Mouse (Mus musculus): Measurements from ENCODE around the gene 1700022I11Rik.
"Not testable (repeated sequence)": the region's sequence is repeated elsewhere in the genome, so short reads cannot be mapped to it uniquely, and the experiment has no call there.

The 1700022I11Rik gene

DNA sequence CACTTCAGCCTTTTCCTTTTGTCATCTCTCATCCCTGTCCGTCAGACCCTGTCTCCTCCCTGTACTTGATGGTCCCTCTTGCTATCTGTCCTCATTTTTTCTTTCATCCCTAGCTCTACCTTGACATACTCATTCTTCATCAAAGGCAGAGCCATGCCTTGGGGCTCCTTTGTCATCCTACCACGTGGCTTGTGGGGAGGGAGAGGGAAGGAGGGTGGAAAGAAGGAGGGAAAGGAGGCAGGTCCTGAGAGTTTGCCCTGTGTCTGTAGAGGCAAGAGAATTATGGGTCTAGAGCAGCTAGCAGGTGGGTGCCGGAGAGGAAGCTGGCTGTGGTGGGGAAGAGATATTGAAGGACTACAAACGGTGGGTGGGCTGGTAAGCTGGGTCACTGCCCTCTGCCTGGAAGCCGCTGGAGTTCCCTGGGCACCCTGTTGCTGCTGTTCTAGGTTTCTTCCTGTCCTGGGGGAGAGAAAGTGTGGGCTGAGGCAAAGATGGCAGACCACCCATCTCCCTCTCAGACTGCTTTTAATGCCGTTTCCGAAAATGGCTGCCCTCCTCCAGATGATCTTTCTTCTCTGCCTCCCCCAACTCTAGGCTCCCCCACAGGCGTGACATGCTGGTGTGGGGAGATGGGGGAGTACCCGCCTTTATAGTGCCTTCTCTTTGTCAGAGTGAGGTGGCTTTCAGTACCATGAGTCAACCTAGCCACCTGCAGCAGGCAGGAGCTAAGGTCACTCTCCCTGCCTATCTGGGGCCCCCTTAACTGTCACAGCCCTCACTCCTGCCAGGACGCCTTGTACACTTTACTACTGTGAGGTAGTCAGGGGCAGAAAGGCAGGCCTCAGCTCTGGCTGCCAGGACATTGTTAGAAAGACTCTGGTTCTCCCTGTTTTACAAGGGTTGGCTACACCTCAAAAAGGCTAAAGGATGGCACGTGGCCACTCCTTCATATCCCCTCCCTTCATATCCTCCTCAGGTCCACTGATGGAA is 17.9 kb upstream of the 1700022I11Rik start:
- DNase-seq (ENCODE audit: low spot score in 2 of 2) = no peak

DNA sequence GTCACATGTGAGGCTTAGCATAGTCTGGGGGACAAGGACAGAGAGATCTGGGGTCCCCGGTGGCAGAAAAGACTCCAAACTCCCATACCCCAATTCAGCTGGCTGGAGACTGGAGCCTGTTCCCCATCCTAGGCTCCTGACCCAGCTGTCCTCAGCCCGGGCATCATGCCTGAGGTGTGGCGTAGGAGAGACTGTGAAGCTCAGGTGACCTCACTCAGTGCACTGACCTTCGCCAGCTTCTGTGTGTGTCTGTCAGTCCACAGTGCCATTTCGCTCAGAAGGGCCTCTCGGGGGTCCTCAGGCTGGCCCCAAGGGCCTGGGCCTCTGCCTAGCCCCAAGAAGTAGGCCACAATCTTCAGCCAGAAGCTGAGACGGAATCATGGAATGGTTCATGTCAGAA is 16.8 kb upstream of the 1700022I11Rik start:
- no peak for DNase-seq (ENCODE audit: low spot score in 2 of 2)

DNA sequence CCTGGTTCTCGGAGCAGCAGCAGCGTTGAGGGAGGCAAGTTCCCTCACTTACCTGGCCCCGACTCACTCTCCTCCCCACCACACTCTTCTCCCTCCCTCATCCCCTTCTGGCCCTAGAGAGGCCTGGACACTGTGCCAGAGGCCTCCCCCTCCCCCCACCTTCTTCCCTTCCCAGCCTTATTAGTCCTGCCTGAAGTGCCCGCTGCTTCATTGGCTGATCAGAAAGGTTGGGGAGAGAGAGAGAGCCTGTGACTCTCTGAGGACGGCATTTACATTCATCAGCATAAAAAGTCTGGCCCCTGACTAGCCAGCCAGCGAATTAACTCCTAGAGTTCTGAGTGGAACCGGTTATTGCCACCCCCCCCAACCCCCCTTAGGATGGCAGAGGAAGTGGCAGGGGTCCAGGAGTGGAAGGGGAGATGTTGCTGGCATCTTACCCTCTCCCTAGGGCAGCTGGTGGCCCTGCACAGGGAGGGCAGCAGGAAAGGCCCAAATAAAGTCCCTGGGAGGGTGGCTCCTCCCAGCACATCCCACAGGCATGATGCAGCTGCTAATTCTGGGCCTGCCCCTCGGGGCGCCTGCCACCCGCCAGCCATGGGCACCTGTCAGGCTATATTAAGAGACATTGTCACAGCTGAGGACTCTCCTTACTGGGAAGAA is 15.8 kb upstream of the 1700022I11Rik start:
- no peak for DNase-seq (ENCODE audit: low spot score in 2 of 2)

DNA sequence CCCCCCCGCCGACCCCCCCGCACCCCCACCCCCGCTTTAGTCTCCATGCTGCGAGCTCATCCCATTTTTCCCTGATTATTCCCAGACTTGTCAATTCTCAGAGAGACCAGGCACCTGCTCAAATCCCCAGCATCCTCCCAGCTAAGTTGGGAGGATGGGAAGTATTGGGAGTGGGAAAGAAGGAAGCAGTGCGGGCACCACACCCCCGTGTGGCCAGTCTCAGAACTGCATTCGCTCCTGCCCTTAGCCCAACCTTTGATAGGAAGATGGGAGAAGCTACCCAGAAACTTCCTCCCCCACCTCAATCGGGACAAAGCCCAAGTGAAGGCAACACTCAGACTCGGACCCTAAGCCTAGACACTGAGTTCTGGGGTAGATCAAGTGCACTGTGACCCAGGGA is 15.1 kb upstream of the 1700022I11Rik start:
- peak in 1 of 2 experiments; percentile 25 for DNase-seq (ENCODE audit: low spot score in 2 of 2)

DNA sequence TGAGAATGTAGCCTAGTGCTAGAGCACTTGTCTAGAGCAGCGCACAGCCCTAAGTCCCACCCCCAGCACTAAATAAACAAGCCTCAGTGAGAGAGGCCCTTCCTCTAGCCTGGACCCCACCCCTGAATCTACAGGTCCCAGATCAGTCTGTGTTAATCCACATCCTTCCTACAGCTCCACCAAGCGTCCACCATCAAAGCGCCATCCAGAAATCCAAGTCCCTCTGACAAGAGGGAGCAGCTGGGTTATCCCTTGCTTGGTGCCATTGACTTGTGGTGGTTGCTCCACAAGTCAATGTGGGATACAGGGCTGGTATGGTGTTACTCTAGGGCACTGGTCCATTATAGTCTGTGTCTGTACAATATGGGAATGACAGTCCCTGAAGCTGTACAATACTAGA is 14.2 kb upstream of the 1700022I11Rik start:
- DNase-seq (ENCODE audit: low spot score in 2 of 2) = no peak

DNA sequence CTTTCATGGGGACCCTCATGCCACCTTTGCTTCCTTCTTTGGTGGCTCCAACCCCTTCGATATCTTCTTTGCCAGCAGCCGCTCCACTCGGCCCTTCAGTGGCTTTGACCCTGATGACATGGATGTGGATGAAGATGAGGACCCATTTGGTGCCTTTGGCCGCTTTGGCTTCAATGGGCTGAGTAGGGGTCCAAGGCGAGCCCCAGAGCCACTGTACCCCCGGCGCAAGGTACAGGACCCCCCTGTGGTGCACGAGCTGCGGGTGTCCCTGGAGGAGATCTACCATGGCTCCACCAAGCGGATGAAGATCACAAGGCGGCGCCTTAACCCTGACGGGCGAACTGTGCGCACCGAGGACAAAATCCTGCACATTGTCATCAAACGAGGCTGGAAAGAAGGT is 12.8 kb upstream of the 1700022I11Rik start:
- no peak for DNase-seq (ENCODE audit: low spot score in 2 of 2)

DNA sequence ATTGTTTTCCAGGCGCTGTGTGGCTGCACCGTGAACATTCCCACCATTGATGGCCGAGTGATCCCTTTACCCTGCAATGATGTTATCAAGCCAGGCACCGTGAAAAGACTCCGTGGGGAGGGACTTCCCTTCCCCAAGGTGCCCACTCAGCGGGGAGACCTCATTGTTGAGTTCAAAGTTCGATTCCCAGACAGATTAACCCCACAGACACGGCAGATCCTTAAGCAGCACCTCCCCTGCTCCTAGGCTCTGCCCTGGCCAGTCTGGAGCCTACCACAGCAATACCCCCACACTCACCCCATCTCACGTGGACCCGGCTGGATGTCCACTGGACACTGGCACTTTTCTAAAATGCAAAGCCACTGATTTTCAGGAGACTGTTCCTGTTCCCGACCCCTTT is 12.1 kb upstream of the 1700022I11Rik start:
- DNase-seq (ENCODE audit: low spot score in 2 of 2) = no peak

DNA sequence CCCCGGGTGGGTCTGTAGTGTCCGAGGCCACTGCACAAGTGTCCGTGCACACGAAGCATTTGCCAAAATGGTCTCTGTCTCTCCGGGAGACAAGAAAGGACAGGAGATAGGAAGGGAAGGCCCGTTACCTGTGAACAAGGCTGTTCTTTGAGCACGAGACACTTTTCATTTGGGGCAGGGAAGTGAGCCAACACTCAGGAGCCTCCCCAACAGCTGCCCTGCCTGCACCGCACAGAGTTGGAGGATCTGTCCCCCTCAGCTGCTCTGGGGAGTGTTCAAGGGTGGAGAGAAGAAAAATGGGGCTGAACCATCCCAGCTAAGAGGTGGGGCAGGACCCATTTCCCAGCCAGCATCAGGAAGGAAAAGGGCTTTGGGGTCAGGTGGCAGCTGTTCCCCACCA is 11.4 kb upstream of the 1700022I11Rik start:
- DNase-seq (ENCODE audit: low spot score in 2 of 2) = no peak

DNA sequence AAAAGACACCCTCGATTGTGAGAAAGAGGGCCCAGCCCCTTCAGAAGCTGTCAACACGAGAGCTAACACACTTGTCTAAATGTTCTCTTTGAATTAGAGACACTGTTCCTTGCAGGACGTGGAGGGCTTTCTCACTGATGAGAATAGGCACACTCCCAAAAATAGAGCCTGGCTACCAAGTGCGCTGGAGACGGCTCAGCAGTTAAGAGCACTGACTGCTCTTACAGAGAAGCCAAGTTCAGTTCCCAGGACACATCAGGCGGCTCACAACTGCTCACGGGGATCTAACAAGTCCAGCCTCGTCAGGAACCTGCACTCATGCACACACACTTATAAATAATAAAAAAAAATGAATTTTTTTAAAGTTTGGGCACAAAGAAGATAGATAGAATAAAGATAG is 10.5 kb upstream of the 1700022I11Rik start:
- DNase-seq (ENCODE audit: low spot score in 2 of 2) = no peak

DNA sequence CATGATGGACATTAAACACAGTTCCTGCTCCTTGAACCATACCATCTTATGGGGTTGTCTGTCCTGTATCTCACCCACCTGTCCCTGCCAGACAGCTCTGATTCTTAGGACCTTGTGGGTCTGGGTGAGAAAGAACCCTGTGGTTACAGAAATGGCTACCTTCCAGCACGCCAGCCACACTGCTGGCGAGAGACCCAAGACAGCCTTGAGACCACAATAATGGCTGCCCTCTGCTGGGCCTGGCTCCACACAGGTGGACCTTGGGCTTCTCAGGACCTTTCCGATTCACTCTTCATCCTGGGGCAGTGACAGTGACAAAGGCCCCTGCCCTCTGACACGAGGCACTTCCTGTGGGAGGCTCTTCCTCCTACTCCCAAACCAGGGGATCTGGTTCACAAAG is 10.0 kb upstream of the 1700022I11Rik start:
- no peak for DNase-seq (ENCODE audit: low spot score in 2 of 2)

DNA sequence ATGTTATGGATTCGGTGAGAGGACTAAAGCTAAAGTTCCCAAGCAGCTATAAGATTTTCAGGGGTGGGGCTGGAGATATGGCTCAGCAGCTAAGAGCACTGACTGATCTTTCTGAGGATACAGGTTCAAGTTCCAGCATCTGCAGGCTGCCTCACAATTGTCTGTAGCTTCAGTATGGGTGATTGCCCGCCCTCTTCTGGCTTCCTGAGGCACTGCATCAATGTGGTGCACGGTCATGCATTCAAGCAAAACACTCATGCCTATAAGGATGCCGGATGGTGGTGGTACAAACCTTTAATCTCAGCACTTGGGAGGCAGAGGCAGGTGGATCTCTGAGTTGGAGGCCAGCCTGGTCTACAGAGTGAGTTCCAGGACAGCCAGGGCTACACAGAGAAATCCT is 7.8 kb upstream of the 1700022I11Rik start:
- DNase-seq (ENCODE audit: low spot score in 2 of 2) = peak in 1 of 2 experiments; percentile 41

DNA sequence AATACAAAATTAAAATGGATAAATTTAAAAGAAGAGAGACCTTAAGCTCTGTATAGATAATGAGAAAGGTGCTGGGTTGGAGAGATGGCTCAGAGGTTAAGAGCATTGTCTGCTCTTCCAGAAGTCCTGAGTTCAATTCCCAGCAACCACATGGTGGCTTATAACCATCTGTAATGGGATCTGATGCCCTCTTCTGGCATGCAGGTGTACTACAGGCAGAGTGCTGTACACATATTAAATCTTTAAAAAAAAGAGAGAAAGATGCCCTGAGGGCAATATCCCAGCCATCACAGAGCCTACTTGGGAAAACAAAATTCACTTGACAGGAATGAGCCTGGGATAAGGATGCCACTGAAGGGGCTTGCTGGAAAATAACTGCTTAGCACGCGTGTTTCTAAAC is 5.9 kb upstream of the 1700022I11Rik start:
- peak in 1 of 2 experiments; percentile 27 for DNase-seq (ENCODE audit: low spot score in 2 of 2)

DNA sequence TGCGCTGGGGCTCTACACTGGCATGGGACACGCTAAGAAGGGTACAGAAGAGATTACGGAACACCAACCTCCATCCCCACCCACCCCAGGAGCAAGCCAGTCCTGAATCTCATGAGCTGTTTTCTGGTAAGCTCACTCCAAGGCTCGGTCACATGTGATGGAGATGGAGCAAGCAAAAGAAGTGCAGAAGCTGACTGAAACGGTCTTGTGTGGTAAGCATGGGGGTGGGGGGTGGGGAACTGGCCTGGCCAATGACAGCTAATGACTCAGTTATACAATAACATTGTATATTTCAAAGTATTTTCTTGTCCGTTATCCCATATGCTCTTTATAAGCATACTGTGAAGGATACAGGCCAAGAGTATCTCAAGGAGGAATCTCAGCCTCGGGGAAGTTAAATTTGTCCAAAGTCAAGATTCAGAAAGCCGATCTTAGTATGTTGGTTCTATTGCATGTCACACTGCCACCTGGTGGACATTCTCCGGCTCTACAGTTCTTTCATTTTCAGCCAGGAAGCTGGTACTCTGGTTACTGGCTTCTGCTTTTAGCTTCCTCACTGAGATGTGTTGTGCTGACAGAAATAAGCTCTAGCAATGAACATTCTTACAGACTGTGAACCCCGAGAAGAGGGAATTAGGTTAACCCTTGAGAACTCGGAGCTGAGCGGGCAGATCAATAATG is 4.2 kb upstream of the 1700022I11Rik start:
- DNase-seq (ENCODE audit: low spot score in 2 of 2) = peak in 1 of 2 experiments; percentile 29

DNA sequence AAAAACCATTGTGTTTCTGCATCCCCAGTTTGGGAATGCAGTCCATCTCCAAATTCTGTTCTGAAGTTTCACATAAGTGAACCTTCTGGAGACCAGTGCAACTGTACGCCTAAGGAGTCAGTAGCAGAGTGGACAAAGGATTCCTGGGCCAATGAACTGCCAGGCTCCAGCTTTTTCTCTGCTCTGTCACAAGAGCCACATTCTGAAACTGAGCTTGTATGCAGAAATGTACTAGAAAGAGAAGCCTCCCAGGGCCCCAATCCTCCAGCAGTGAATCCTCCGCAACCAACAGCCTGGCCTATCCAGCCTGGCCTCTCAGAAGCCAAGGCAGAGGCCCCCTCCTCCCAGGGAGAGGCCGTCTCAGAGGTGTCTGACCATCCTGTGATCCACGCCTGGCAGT is 3.5 kb downstream of the 1700022I11Rik start:
- DNase-seq (ENCODE audit: low spot score in 2 of 2) = no peak

DNA sequence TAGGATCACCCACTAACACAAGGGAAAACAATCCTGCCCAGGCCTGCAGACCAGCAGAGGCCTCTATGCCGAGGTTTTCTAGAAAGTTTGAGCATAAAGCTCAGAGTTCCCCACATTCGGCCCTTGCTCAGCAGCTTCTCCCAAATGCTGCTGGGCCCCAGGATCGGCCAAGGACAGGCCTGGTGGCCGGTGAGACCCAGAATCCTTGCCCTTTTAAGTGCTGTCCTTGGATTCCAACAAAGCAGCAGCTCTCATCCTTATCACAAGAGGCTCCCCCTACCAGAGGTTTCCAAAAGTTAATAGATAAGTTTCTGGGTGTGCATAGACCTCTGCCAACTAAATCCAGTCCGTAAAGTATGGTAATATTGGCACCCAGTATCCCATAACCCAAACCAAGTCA is 4.5 kb downstream of the 1700022I11Rik start:
- no peak for DNase-seq (ENCODE audit: low spot score in 2 of 2)

DNA sequence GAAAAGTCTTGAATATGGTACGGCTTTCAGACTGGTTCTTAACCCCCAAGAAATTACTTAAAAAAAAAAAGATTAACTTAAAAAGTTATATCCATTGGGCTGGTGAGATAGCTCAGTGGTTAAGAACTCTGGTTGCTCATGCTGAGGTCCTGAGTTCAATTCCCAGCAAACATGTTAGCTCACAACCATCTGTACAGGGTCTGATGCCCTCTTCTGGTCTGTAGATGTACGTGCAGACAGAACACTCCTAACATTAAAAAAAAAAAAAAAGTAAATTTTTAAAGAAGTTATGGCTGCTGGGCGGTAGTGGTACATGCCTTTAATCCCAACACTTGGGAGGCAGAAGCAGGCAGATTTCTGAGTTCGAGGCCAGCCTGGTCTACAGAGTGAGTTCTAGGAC is 8.7 kb downstream of the 1700022I11Rik start:
- DNase-seq (ENCODE audit: low spot score in 2 of 2) = no peak

DNA sequence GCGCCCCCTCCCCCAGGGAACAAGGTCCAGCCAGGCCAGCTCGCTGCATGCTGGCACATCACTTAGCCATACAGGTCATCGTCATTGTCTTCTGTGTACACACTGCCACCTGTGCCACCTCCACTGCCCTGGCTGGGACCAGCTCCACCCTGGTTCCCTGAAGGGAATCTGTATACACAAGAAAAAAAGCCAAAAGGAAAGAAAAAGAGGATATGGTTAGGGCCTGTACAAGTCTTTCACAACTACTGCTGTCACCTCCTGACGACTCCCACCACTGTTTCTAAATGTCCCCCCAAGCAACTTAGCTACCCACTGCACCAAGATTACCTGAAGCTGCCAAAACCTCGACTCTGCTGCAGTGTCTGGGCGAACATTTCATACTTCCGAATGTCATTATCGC is 11.1 kb downstream of the 1700022I11Rik start:
- not testable (repeated sequence) for DNase-seq (ENCODE audit: low spot score in 2 of 2)

DNA sequence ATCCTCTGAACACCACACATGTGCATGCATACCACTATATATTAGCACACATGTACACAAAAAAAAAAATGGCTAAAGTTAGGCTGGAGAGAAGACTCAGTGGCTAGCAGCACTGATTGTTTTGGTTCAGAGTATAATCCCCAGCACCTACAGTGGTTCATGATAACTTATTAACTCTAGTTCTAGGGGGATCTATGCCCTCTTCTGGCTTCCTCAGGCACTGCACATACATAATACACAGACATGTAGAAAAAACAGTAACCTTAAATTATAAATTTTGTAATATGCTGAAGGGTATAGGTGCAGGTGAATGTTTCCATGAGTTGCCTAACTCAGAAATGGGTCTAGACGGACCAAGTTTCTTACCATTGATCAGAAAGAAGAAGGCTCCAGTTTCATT is 18.9 kb downstream of the 1700022I11Rik start:
- no peak for DNase-seq (ENCODE audit: low spot score in 2 of 2)

DNA sequence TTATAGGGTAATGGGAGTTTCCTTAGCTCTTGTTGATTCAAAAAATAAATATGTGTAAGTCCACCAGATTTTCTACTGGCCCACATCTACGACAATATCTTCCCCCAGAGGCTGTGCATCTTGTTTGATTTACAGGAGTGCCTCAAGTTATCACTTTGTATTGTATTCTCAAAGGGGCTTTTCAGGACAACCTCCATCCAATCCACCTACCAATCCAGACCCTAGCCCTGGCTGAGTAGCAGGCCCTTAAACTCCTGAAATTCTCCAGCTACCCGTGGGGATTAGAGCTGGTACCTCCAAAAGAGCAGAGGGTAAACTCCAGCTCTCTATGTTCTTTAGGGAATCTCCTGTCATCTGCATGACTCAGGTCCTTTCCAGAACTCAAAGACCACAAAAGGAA is 28.6 kb downstream of the 1700022I11Rik start:
- no peak for DNase-seq (ENCODE audit: low spot score in 2 of 2)

DNA sequence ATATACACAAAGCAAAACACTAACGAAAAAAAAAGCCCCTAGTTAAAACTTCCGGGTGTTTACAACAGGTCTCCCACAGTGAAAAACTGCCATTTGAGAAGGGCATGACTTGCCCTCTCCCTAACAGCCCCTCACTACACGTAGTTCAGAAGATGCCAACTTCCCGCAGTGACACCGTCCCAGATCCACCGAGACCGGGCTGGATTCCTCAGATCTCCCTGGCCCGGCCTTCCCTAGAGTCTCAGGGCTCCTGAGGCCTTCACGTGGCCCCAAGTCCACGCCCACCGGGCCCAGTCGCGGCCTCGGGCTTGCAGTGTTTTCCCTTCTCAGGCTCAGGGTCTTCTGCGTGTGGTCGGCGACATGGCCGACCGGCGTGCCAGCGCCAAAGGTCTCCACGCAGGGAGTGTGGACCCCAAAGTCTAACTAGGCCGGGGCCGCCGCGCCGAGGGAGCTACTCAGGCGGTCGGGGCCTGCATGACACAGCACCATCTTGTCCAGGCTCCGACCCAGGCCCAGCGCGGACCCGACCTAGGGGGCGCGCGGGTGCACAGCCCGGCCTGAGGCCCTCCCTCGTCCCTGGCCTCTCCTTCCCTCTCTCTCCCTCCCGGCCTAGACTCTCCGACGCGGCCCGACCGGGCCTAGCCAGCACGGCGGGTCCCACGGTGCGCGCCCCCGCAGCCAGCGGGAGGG is 30.2 kb downstream of the 1700022I11Rik start:
- peak; percentile 49 to 60 for DNase-seq (ENCODE audit: low spot score in 2 of 2)

DNA sequence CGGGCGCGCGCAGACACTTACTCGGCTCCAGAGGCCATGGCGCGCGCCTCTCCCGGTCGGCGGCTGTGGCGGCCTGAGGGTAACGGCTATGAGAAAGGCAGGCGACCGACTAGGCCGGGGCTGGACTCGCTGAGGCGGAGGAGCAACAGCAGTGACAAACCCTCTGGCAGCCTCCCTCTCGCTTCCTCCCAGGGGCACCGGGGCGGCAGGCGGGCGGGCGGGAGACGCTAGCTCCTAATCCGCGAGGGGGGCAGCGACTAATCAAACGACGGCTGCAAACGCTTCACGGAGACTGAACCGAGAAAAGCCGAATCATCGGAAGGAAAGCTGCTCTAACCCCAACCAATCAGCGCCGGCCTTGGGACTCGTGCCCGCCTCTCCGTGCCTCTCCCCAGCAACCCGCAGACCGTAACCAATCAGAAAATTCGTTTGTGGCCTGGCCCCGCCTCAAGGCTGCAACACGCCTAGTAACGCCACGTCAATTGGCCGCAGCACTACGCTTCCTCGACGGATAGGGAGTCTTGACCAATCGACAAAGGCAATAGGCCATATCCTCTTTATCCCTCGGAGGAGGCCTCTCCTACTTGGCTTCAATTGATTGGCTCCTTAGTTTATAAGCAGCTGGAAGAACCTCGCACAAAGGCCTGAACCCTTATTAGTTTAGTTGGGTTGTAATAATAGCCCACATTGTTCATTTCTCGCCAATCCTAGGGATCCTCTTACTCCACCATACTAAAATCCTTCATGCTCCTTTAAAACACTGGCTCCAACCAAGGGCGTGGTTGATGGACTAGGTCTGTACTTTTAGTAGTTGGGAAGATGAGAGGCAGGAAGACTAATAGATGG is 31.0 kb downstream of the 1700022I11Rik start, which contains the start of gene Vcp:
Vcp (minus strand) TSS at position 367 of the 846 bp plus-strand sequence.
- peak; percentile 98 for DNase-seq (ENCODE audit: low spot score in 2 of 2)

All from spleen, postnatal 14 days (tissue).